Mouse (Mus musculus): ENCODE measurements at regions not wholly inside any gene's neighbourhood (a gene's known extent, or its start where the extent isn't known, plus 50 kb on each side); places are given as distances from the start of the nearest gene placed in this dataset.

GRCm38 (mm10) chr9:47054595-47054994 lies 56.1 kb downstream of the Gm4791 start:
- ATAC-seq (replicated peaks; ENCODE audit: low FRiP score, poor library complexity, severe bottlenecking), result no peak

- no peak for ATAC-seq (replicated peaks; ENCODE audit: low FRiP score, poor library complexity, severe bottlenecking)
Observed at GRCm38 (mm10) chr9:47055558-47055957, 57.0 kb downstream of the Gm4791 start.

- no peak for ATAC-seq (replicated peaks; ENCODE audit: low FRiP score, poor library complexity, severe bottlenecking)
Observed at GRCm38 (mm10) chr9:47059339-47060005, 60.9 kb downstream of the Gm4791 start.

GRCm38 (mm10) chr9:47060757-47061156 lies 62.2 kb downstream of the Gm4791 start:
- ATAC-seq (replicated peaks; ENCODE audit: low FRiP score, poor library complexity, severe bottlenecking), result no peak

GRCm38 (mm10) chr9:47062516-47062915 lies 64.0 kb downstream of the Gm4791 start:
- ATAC-seq (replicated peaks; ENCODE audit: low FRiP score, poor library complexity, severe bottlenecking), result no peak

GRCm38 (mm10) chr9:47063751-47064150 lies 65.2 kb downstream of the Gm4791 start:
- no peak for ATAC-seq (replicated peaks; ENCODE audit: low FRiP score, poor library complexity, severe bottlenecking)

- no peak for ATAC-seq (replicated peaks; ENCODE audit: low FRiP score, poor library complexity, severe bottlenecking)
Observed at GRCm38 (mm10) chr9:47064463-47065032, 66.0 kb downstream of the Gm4791 start.

- ATAC-seq (replicated peaks; ENCODE audit: low FRiP score, poor library complexity, severe bottlenecking), result no peak
Observed at GRCm38 (mm10) chr9:47069436-47069835, 70.9 kb downstream of the Gm4791 start.

- no peak for ATAC-seq (replicated peaks; ENCODE audit: low FRiP score, poor library complexity, severe bottlenecking)
Observed at GRCm38 (mm10) chr9:47070958-47071357, 72.4 kb downstream of the Gm4791 start.

- ATAC-seq (replicated peaks; ENCODE audit: low FRiP score, poor library complexity, severe bottlenecking), result no peak
Observed at GRCm38 (mm10) chr9:47076946-47077345, 78.4 kb downstream of the Gm4791 start.

GRCm38 (mm10) chr9:47077416-47077815 lies 78.9 kb downstream of the Gm4791 start:
- ATAC-seq (replicated peaks; ENCODE audit: low FRiP score, poor library complexity, severe bottlenecking), result no peak

- no peak for ATAC-seq (replicated peaks; ENCODE audit: low FRiP score, poor library complexity, severe bottlenecking)
Observed at GRCm38 (mm10) chr9:47077945-47078344, 79.4 kb downstream of the Gm4791 start.

GRCm38 (mm10) chr9:47081407-47081806 lies 82.9 kb downstream of the Gm4791 start:
- ATAC-seq (replicated peaks; ENCODE audit: low FRiP score, poor library complexity, severe bottlenecking), result no peak

GRCm38 (mm10) chr9:47091796-47092195 lies 93.3 kb downstream of the Gm4791 start:
- no peak for ATAC-seq (replicated peaks; ENCODE audit: low FRiP score, poor library complexity, severe bottlenecking)

- ATAC-seq (replicated peaks; ENCODE audit: low FRiP score, poor library complexity, severe bottlenecking), result no peak
Observed at GRCm38 (mm10) chr9:47095656-47096055, 97.1 kb downstream of the Gm4791 start.

GRCm38 (mm10) chr9:47103316-47103715 lies 104.8 kb downstream of the Gm4791 start:
- no peak for ATAC-seq (replicated peaks; ENCODE audit: low FRiP score, poor library complexity, severe bottlenecking)

- ATAC-seq (replicated peaks; ENCODE audit: low FRiP score, poor library complexity, severe bottlenecking), result no peak
Observed at GRCm38 (mm10) chr9:47103966-47104365, 105.4 kb downstream of the Gm4791 start.

GRCm38 (mm10) chr9:47108096-47108495 lies 109.6 kb downstream of the Gm4791 start:
- ATAC-seq (replicated peaks; ENCODE audit: low FRiP score, poor library complexity, severe bottlenecking), result no peak

- no peak for ATAC-seq (replicated peaks; ENCODE audit: low FRiP score, poor library complexity, severe bottlenecking)
Observed at GRCm38 (mm10) chr9:47119253-47119652, 120.7 kb downstream of the Gm4791 start.

- ATAC-seq (replicated peaks; ENCODE audit: low FRiP score, poor library complexity, severe bottlenecking), result no peak
Observed at GRCm38 (mm10) chr9:47123113-47123512, 124.6 kb downstream of the Gm4791 start.

- ATAC-seq (replicated peaks; ENCODE audit: low FRiP score, poor library complexity, severe bottlenecking), result no peak
Observed at GRCm38 (mm10) chr9:47125517-47125916, 127.0 kb downstream of the Gm4791 start.

- ATAC-seq (replicated peaks; ENCODE audit: low FRiP score, poor library complexity, severe bottlenecking), result no peak
Observed at GRCm38 (mm10) chr9:47126236-47126635, 127.7 kb downstream of the Gm4791 start.
